Mouse (Mus musculus) gastrocnemius, postnatal 10 days (tissue): ENCODE results near the gene Zfp978. TPM values are rescaled to one million over a fixed set of nuclear protein-coding genes. Genes with fewer than 3 reads are reported as not detected.
"Not testable (repeated sequence)": the region's sequence is repeated elsewhere in the genome, so short reads cannot be mapped to it uniquely, and the experiment has no call there.

Source experiments
- DNase-seq: peaks from one replicate; pipeline ENCODE4 v3.0.0; 2021; ENCODE audit warnings: mixed read lengths
- long read RNA-seq, 2 experiments: library from polyadenylated mRNA; stranded (forward); transcript quantifications; one replicate each; pipeline ENCODE4 v2.0.0; 2021
- total RNA-seq, 2 experiments: library from RNA; stranded (reverse); gene quantifications; 2 replicates each; pipeline ENCODE4 v1.2.3; 2021

The Zfp978 gene
- total RNA-seq, result under 1 TPM in 1 of 2 experiments, not detected in 1; 0.47 TPM
- long read RNA-seq, experiment 1, result 0 reads
- long read RNA-seq, experiment 2, result 0 reads

DNA sequence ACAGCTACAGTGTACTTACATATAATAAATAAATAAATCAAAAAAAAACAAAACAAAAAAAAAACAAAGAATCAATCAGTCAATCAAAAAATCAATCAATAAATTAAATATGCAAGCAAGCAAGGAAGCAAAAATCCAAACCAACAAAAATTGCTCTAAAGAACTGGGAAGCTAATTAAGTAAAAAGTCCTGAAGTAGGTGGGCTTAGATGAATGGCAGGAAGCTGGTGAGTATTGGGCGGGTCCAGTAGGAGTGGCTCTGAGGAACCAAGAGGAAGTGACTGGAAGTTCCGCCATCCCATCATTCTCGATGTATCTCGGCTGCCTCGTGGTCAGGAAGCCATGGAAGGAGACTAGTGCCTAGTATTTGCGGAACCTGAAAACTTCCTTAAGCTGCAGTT lies at the start of gene Zfp978:
TSS of gene Zfp978 (plus strand) at position 301 of the 400 bp plus-strand sequence.
- not testable (repeated sequence) for DNase-seq

DNA sequence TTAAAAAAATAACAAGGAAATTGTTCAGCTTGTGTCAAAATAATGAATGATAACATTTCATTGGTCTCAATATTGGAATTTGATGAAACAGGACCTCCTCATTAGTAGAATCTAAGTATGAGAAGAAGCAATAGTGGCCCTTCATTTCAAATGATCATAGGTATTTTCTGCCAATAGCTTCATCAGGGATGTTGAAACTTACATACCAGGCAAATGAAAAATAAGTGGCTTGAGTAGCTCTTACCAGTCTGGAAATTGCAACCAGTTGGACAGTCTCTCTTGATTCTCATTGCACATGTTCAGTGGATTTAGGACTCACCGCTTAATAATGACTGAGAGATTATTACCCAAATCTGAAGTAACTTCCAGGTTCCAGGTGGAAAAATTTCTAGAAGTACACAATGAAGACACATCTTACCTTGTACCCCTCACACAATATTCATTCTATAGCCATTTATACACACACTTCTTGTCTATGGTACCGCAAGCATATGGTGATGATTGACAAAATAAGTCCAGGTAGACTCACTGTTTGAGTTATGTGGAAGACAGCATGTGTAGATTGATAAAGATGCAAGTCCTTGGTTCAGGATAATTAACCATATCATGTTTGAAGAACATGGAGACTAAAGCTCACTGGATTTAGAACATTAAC lies 25.9 kb upstream of the Zfp978 start:
- not testable (repeated sequence) for DNase-seq

DNA sequence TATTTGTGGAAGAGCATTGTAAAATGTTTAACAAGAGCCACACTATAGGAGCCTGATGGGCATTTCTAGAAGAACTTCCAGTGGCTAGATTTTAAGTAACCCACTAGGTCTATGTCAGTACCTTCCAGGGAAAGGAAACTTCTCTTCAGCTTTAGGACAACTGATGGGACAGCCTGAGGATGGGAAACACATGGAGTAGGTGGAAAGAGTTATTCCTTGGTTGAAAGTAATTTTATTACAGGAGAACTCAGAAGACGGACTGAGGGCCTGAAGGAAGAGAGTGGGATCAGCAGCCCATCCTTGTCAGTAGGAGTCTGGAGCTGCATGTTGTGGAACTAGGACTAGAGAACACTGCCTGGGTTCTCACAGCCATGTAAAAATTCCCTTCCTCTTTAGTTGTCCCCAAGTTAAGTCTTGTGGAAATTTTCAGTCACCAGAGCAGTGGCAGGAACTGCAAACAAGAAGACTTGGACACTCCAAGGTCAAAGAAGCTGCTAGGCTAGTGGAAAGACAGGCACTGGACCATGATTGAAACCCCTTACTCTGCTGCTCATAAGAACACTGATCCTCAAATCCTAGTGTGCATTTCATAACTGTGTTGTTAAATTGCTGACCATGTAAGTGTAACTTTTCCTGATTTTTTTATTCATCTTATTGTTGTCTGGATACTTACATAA lies 25.3 kb upstream of the Zfp978 start:
- not testable (repeated sequence) for DNase-seq

GRCm38 (mm10) chr4:147336368-147337195 lies 24.5 kb upstream of the Zfp978 start:
- not testable (repeated sequence) for DNase-seq

DNA sequence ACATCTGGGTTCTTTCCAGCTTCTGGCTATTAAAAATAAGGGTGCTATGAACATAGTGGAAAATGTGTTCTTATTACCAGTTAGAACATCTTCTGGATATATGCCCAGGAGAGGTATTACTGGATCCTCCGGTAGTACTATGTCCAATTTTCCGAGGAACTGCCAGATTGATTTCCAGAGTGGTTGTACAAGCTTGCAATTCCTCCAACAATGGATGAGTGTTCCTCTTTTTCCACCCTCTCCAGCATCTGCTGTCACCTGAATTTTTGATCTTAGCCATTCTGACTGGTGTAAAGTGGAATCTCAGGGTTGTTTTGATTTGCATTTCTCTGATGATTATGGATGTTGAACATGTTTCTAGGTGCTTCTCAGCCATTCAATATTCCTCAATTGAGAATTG lies 23.6 kb upstream of the Zfp978 start:
- not testable (repeated sequence) for DNase-seq

- no peak for DNase-seq
These were observed 23.0 kb upstream of the Zfp978 start for GRCm38 (mm10) chr4:147338032-147338610.

DNA sequence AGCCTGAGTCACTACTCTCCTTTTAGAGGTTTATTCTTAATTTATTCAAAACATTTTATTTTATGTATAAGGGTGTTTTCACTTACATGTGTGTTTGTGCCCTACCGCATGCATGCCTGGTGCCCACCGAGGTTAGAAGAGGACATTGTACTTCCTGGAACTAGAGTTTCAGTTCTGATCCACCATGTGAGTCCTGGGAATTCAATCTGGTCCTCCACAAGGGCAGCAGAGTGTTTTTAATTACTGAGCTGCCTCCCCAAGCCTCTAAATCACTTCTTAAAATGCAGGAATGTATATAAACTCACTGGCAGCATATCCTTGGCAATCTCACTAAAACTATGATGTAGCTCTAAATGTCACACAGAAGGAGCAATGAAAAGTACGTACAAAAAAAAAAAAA lies 22.4 kb upstream of the Zfp978 start:
- not testable (repeated sequence) for DNase-seq

DNA sequence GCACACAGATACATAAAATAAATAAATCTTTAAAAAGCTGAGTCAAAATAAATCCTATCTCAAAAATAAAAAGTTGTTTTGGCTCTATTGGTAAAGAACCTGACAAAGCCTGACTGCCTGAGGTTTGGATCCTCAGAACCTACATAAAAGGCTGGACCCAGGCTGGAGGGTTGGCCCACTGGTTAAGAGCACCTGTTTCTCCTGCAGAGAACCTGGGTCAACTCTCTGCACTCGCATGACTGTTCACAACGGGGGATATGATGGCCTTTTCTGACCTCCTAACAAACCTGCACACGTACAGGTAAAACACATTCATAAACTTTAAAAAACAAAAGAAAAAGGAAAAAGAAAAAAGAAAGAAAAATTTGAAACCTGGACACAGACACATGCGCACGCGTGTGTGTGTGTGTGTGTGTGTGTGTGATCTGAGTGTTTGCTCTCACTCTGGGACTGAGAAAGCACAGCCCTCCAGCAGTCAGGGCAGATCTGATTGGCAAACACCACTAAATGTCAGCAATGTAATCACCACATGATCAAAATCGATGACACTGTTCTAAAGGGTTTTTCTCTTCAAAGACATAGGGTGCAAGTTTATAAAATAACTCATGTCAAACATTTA lies 21.4 kb upstream of the Zfp978 start:
- DNase-seq, result not testable (repeated sequence)

DNA sequence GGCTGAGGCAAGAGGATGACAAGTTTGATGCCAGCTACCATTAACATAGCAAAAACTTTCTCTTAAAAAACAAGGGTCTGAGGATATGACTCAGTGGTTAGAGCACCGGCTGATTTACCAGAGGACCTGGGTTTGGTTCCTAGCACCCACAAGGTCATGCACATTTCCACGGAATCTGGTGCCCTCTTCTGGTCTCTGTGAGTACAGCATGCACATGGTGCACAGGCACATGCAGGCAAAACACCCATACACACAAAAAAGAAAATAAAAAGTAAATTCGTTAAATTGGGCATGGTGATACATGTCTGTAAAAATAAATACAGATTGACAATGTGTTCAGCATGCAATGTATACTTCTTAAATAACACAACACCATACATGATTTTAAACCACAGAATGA lies 20.9 kb upstream of the Zfp978 start:
- not testable (repeated sequence) for DNase-seq

DNA sequence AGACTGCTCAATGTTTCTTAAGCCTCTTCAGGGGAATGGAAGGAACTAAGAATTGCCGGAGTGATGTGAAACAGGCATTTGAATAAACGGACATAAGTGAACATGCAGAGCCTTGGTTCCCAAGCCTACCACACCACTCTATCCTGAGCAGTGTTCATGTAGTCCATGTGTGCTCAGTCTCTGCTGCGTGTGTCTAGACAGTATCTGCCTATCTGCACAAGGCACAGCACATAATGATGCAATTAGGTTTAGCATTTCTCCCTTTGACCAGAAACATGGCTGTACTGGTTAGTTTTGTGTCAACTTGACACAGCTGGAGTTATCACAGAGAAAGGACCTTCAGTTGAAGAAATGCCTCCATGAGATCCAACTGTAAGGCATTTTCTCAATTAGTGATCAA lies 20.2 kb upstream of the Zfp978 start:
- not testable (repeated sequence) for DNase-seq

DNA sequence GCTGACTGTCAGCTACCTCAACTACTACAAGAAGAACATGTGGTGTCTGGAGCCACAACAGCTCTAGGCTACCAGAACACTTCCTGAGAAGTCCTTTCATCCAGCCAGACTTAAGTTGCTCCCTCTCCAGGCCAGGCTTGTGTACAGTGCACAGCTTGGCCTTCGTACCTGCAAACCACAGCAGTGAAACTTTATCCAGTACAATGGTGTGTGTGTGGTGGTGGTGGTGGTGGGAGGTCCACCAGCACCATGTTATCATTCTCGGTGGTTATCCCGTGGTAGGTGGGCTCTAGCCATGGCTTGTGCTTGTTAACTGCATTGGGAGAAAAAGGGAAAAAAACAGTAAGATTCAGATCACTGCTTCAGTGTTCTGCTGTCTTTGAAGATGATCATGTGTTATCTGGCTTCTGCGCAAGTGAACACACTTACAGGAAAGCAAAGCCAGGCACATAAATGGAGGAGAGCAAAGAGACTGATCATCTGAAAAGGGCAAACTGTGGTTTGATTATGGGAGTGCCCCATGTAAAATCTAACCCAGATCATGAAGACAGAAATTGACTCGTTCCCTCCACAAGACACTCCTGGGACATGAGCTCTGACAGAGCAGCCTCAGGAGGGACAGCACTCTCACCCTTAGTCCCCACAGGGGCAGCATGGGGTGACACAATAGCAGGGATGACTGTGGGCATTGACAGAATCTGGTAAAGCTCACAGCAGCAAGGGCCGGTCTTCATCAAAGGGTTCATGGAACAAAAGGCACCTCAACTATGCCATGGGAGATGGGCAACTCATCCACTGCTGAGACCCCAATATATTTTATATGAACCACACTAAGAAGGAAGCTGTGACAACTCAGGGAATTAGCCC lies 17.8 kb upstream of the Zfp978 start:
- DNase-seq, result not testable (repeated sequence)

- DNase-seq, result not testable (repeated sequence)
These were observed 16.0 kb upstream of the Zfp978 start for GRCm38 (mm10) chr4:147345061-147345554.

GRCm38 (mm10) chr4:147346361-147347035 lies 14.6 kb upstream of the Zfp978 start:
- not testable (repeated sequence) for DNase-seq

GRCm38 (mm10) chr4:147347300-147347699 lies 13.8 kb upstream of the Zfp978 start:
- DNase-seq, result not testable (repeated sequence)

DNA sequence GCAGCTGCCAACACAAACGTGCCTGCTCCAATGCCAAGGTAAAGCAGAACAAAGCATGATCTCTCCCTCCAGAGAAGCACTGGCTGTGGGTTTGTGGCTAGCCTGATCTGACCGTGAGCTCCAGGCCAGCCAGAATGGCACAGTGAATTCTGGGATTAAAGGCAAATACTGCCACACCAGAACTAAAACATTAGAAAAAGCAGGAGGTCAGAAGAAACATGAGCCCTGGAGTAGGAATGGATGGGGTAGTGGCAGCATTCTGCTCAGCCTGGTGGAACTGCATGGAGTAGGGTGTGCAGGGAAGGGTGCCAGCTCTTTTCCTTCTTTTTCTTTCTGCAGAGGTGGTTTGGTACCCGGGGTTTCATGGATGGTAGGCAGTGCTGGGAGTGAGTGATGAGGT lies 13.2 kb upstream of the Zfp978 start:
- not testable (repeated sequence) for DNase-seq

GRCm38 (mm10) chr4:147348401-147348800 lies 12.7 kb upstream of the Zfp978 start:
- not testable (repeated sequence) for DNase-seq

- DNase-seq, result not testable (repeated sequence)
These were observed 12.0 kb upstream of the Zfp978 start for GRCm38 (mm10) chr4:147348906-147349686.

GRCm38 (mm10) chr4:147349687-147350415 lies 11.3 kb upstream of the Zfp978 start:
- not testable (repeated sequence) for DNase-seq
